Mouse (Mus musculus) lung, postnatal 0 days (tissue): ENCODE measurements around the gene Mgat5.

Experiments used
- CTCF ChIP-seq: IDR thresholded peaks from 2 replicates; pipeline ENCODE4 v1.5.1; 2016; ENCODE audit warnings: antibody characterized with exemption, mild to moderate bottlenecking
- EP300 ChIP-seq: IDR thresholded peaks from 2 replicates; pipeline ENCODE4 v1.6.1; 2016; ENCODE audit warnings: antibody characterized with exemption, mild to moderate bottlenecking, control low read depth

- TF ChIP-seq CTCF, result no peak
- TF ChIP-seq EP300, result no peak
Measured at GRCm38 (mm10) chr1:127366111-127366510, 161.3 kb downstream of the Mgat5 start.
